Comparison of ENCODE assay signal across 20 mouse cellular contexts in genomic region chr10:122005560-122005959, GRCm38 (mm10). TPM values are rescaled to one million over a fixed set of nuclear protein-coding genes. Genes with fewer than 3 reads are reported as not detected.
A peak's percentile ranks its signal among the peaks of the same experiment; 100 is the strongest.
DNase-seq lines count a peak whose midpoint lies in the region; ATAC-seq lines count a peak whose summit lies in the region.
"Had no signal": no experiment of that assay in that cellular context is flagged by ENCODE, and none has a peak within 500 bp of the region (broad histone marks: within the 10 kb centered on the region; RNA-seq: fewer than 3 reads in every experiment).

No protein-coding gene starts in this region.

- ATAC-seq in heart, embryonic 13.5 days (ENCODE audit: extremely low read depth, insufficient number of reproducible peaks, low FRiP score, low TSS enrichment), result no peak
- ATAC-seq in heart, embryonic 11.5 days (replicated peaks; ENCODE audit: insufficient number of reproducible peaks, low FRiP score, low TSS enrichment), result no peak
- ATAC-seq in kidney, embryonic 14.5 days (ENCODE audit: low FRiP score, low TSS enrichment), result 0 out of 2 replicates have a peak, but pooled peaks have one; percentile 18
- ATAC-seq in lung, embryonic 16.5 days (ENCODE audit: low read depth), result peak; percentile 53; the same call in 1 of the 2 replicates
- ATAC-seq: intestine, postnatal 0 days; liver, postnatal 0 days had no signal

- 0 out of 2 replicates have a peak, but pooled peaks cover 2% of the 10 kb centered on the region for H3K36me3 ChIP-seq in heart, embryonic 13.5 days
- H3K36me3 ChIP-seq in heart, embryonic 11.5 days (ENCODE audit: control insufficient read depth, insufficient read depth, low read length), result no peaks in the 10 kb centered on the region
- no peaks in the 10 kb centered on the region for H3K36me3 ChIP-seq in kidney, embryonic 14.5 days (ENCODE audit: control insufficient read depth, insufficient read depth, low read length)
- H3K36me3 ChIP-seq in lung, embryonic 16.5 days (ENCODE audit: control insufficient read depth, insufficient read depth, low read length), result no peaks in the 10 kb centered on the region
- H3K36me3 ChIP-seq: hindbrain, embryonic 15.5 days had no signal

- H3K4me2 ChIP-seq in heart, embryonic 13.5 days, result no peak overlapping the region
- no peak overlapping the region for H3K4me2 ChIP-seq in heart, embryonic 11.5 days
- no peak overlapping the region for H3K4me2 ChIP-seq in kidney, embryonic 14.5 days (replicated peaks; ENCODE audit: low read depth, low read length)
- H3K4me2 ChIP-seq in lung, embryonic 16.5 days (ENCODE audit: low read depth, low read length), result no peak overlapping the region
- H3K4me2 ChIP-seq: hindbrain, embryonic 15.5 days; neural tube, embryonic 13.5 days had no signal

- H3K27me3 ChIP-seq in heart, embryonic 13.5 days (replicated peaks), result no peaks in the 10 kb centered on the region
- H3K27me3 ChIP-seq in heart, embryonic 11.5 days (ENCODE audit: control insufficient read depth, insufficient read depth, low read length), result no peaks in the 10 kb centered on the region
- no peaks in the 10 kb centered on the region for H3K27me3 ChIP-seq in kidney, embryonic 14.5 days (ENCODE audit: control insufficient read depth, insufficient read depth, low read length)
- no peaks in the 10 kb centered on the region for H3K27me3 ChIP-seq in lung, embryonic 16.5 days (ENCODE audit: control insufficient read depth, insufficient read depth, low read depth, low read length)
- H3K27me3 ChIP-seq: hindbrain, embryonic 15.5 days; neural tube, embryonic 13.5 days had no signal

- peak overlapping the region; percentile 61 for H3K27ac ChIP-seq in heart, embryonic 13.5 days (replicated peaks)
- no peak overlapping the region for H3K27ac ChIP-seq in heart, embryonic 11.5 days (ENCODE audit: low read depth, low read length)
- H3K27ac ChIP-seq in kidney, embryonic 14.5 days (ENCODE audit: low read depth, low read length), result no peak overlapping the region
- peak overlapping the region; percentile 10; the same call in 1 of the 2 replicates for H3K27ac ChIP-seq in lung, embryonic 16.5 days (ENCODE audit: low read length)
- H3K27ac ChIP-seq: forebrain, embryonic 10.5 days; hindbrain, embryonic 15.5 days; midbrain, embryonic 10.5 days; neural tube, embryonic 13.5 days had no signal

- H3K9ac ChIP-seq in heart, embryonic 13.5 days, result no peak overlapping the region
- no peak overlapping the region for H3K9ac ChIP-seq in heart, embryonic 11.5 days (ENCODE audit: low read depth, low read length)
- no peak overlapping the region for H3K9ac ChIP-seq in kidney, embryonic 14.5 days (ENCODE audit: low read depth, low read length)
- no peak overlapping the region for H3K9ac ChIP-seq in lung, embryonic 16.5 days (ENCODE audit: low read length)
- H3K9ac ChIP-seq: hindbrain, embryonic 15.5 days; liver, postnatal 0 days; neural tube, embryonic 13.5 days had no signal

- WGBS in heart, embryonic 13.5 days, result 18% methylated on average over 6 of the region's 6 CpGs
- WGBS in heart, embryonic 11.5 days (ENCODE audit: insufficient replicate concordance), result 24% methylated on average over 6 of the region's 6 CpGs
- 42% methylated on average over 6 of the region's 6 CpGs for WGBS in kidney, embryonic 14.5 days
- WGBS in lung, embryonic 16.5 days, result 11% methylated on average over 6 of the region's 6 CpGs

- H3K4me3 ChIP-seq in heart, embryonic 13.5 days, result no peak overlapping the region
- H3K4me3 ChIP-seq in heart, embryonic 11.5 days (ENCODE audit: low read depth, low read length), result no peak overlapping the region
- no peak overlapping the region for H3K4me3 ChIP-seq in kidney, embryonic 14.5 days (ENCODE audit: low read length)
- H3K4me3 ChIP-seq in lung, embryonic 16.5 days (ENCODE audit: low read length), result no peak overlapping the region
- H3K4me3 ChIP-seq: forebrain, embryonic 10.5 days; hindbrain, embryonic 15.5 days; midbrain, embryonic 10.5 days; neural tube, embryonic 13.5 days had no signal

- DNase-seq in kidney, postnatal 10 days, result no peak
- peak; percentile 64 for DNase-seq in lung, postnatal 36 days
- DNase-seq in right cerebral cortex, adult 2 months (ENCODE audit: low spot score in 2 of 2), result no peak
- DNase-seq: adrenal gland, postnatal 25 days; cerebellum, adult 8-10 months; gastrocnemius, postnatal 25 days; kidney, postnatal 25 days; layer of hippocampus, adult 9-11 months; liver; liver, postnatal 0 days; thymus, postnatal 36 days had no signal

- 0 out of 2 replicates have a peak, but pooled peaks cover 5% of the 10 kb centered on the region for H3K9me3 ChIP-seq in heart, embryonic 13.5 days
- H3K9me3 ChIP-seq in heart, embryonic 11.5 days (replicated peaks; ENCODE audit: control insufficient read depth, low read length), result no peaks in the 10 kb centered on the region
- no peaks in the 10 kb centered on the region for H3K9me3 ChIP-seq in kidney, embryonic 14.5 days (ENCODE audit: control insufficient read depth, low read length)
- no peaks in the 10 kb centered on the region for H3K9me3 ChIP-seq in lung, embryonic 16.5 days (ENCODE audit: control insufficient read depth, low read length)
- H3K9me3 ChIP-seq: hindbrain, embryonic 15.5 days; neural tube, embryonic 13.5 days had no signal

- H3K4me1 ChIP-seq in heart, embryonic 13.5 days, result peaks cover 64% of the 10 kb centered on the region
- peaks cover 42% of the 10 kb centered on the region for H3K4me1 ChIP-seq in heart, embryonic 11.5 days (ENCODE audit: control insufficient read depth, insufficient read depth, low read length)
- H3K4me1 ChIP-seq in kidney, embryonic 14.5 days (ENCODE audit: control insufficient read depth, insufficient read depth, low read length), result peaks cover 23% of the 10 kb centered on the region
- peaks cover 41% of the 10 kb centered on the region for H3K4me1 ChIP-seq in lung, embryonic 16.5 days (replicated peaks; ENCODE audit: control insufficient read depth, insufficient read depth, low read length)

RNA-seq across cellular contexts. Expression of gene Srgap1, which starts 41.6 kb away (rescaled TPM):
- 8.0 and 8.9 TPM in 2 replicates for polyA plus RNA-seq in heart, embryonic 13.5 days (2015; fragmentation: Nextera tagmentation; extraction: Ambion mirVana)
- 3.3 and 8.2 TPM in 2 replicates for polyA plus RNA-seq in heart, embryonic 11.5 days (2014; fragmentation: Nextera tagmentation; extraction: Ambion mirVana)
- polyA plus RNA-seq in kidney, embryonic 14.5 days (2014; fragmentation: Nextera tagmentation; extraction: Ambion mirVana), result 18.7 and 20.5 TPM in 2 replicates
- polyA plus RNA-seq in lung, embryonic 16.5 days (2015; fragmentation: Nextera tagmentation; extraction: Ambion mirVana), result 8.0 and 8.6 TPM in 2 replicates

Comparison
In these comparisons a context has a peak if more than half of its experiments do, and no peak if none do; other contexts are left out.
1. H3K27ac ChIP-seq: peak in heart, embryonic 13.5 days (single experiment) and lung, embryonic 16.5 days (single experiment); none in heart, embryonic 11.5 days (single experiment) and kidney, embryonic 14.5 days (single experiment).
2. ATAC-seq: peak in kidney, embryonic 14.5 days (single experiment) and lung, embryonic 16.5 days (single experiment); none in heart, embryonic 13.5 days (single experiment) and heart, embryonic 11.5 days (single experiment).